Mouse (Mus musculus): Measurements from ENCODE around the gene Oas3.

DNA sequence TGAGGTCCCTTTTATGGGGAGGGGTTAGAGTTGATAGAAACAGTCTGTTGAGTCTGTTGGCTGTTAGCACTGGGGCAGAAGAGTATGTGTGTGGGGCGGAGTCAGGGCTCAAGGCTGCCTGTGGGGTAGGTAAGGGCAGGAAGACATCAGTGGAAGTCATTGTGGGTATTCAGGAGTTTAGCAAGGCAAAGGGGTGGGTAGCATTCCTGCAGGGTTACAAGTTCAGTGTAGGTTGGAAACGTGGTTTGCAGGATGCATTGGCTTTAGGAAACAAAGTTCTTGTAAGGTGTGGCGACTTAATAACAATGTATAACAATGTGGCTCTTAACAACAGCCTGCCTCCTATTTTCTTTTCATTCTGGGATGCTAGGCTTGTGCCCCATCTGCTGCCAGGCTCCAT is 26.3 kb downstream of the Oas3 start:
- TF ChIP-seq CTCF (IDR thresholded peaks at IDR 0.05) (no peak), EP300 (IDR thresholded peaks at IDR 0.05) (no peak)

Data from lung, postnatal 0 days (tissue).